Mouse (Mus musculus) ZHBTc4 (cell line): ENCODE measurements around the gene Dlx6.
A peak's percentile ranks its signal among the peaks of the same experiment; 100 is the strongest.

ENCODE experiments used
- DNase-seq: peaks from one replicate; pipeline ENCODE4 v3.0.0-alpha.2; 2011; ENCODE audit warnings: low read depth, low spot score

Dlx6 gene

DNA sequence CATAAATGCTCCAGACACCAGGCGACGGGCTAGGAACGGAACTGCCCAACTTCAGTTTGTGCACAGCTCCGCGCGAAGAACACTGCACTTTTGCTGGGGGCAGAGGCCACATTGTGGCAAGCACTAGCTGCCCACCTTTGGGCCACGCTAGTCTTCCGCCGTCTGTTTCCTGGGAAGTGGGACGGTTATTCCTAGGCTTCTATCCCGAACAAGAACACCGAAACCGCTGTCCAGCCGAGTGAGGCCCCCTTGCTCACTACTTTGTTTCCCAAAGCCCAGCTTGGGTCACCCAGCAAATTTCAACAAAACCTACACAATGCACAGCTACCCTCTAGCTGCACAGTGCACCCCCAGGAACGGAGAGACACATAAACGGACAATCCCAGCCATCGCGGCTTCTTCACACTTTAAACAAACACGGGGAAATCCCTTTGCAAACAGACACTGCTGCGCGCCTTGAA is 3.2 kb upstream of the Dlx6 start:
- no peak for DNase-seq

DNA sequence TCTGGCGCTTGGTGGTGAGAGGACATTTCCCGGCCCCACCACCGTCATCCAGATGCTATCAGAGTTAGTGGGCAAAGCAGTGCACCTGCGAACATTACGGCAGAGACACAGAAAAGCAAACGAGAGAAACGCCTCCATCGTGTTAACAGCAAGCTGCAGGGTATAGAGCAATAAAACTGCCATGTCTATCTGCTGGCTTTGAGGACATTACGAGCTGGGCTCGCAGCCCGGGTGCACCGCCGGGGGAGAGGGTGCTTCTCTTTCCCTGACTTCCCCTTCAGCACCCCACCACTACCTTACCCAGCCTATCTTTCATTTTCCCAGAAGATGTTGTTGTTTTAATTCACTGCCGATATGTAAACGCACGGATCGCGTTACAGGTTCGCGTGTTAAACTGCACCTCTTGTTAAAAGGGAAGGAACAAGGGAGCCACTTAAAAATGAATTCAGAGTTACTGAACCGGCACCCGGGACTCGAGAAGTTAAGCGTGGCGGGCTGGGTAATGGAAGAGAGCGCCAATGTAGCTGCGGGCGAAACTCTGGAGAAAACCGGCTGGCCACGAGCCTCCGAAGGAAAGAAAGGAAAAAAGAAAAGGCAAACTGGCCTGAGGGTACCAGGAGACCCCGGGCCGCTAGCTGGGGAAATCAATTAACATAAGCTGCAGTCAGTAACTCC is 2.6 kb upstream of the Dlx6 start:
- peak; percentile 53 for DNase-seq

DNA sequence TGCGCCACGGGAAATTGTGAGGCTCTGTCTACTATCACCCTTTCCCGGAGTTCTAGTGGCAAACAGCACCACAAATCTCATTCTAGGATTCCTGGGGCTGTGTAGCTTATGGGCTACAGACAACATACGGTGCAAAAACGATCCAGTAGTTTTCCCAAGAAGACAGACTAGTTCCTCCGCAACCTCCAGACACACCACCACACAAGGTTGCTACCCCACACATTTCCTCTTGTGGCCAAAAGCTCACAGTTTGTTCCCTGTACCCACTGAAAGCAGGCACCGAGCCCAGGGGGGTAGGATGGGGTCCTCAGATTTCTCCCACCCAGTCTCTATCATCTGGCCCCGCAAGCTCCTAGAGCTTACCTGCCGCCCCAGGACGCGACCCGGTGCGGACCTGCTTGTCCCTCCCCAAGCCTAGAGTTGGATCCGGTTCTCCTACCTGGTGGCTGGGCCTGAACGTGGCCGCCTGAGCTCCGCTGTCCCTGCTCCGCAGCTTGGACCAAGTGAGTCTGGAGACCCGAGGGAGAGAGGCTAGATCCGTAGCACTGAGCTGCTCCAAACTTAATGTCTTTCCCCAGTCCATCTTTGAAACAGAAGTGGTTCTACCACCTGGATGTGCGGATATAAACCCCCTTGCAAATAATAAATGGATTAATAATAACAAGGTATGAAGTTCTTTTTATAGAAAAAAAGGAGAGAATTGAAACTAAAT is 1.9 kb upstream of the Dlx6 start:
- peak; percentile 43 for DNase-seq

DNA sequence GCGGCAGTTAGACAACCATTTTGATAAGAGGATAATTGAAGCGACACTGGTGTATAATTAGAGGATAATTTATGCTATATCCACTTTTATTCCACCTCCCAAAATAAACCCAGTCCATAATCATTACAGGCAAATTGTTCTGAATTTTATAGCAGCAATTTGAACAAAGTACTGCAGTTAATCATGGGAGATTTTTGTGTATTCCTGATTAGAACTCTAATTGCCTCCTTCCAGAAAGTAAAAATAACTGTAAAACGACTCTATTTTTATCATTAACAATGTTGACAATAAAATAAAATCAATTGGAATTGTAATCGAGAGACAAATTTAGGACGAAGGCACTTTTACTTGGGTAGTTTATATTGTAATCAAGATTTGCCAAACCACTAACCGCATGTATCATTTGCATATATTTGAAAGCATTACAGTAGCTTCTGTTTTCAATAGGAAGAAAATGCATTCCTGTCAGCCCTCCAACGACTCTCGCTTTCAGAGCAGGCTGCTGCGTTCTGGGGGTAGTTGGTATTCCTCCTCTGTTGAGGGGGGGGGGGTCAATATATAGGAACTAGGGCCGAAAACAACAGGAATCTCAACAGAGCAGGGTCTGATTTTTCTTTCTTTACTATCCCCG is 1.2 kb upstream of the Dlx6 start:
- DNase-seq = no peak

DNA sequence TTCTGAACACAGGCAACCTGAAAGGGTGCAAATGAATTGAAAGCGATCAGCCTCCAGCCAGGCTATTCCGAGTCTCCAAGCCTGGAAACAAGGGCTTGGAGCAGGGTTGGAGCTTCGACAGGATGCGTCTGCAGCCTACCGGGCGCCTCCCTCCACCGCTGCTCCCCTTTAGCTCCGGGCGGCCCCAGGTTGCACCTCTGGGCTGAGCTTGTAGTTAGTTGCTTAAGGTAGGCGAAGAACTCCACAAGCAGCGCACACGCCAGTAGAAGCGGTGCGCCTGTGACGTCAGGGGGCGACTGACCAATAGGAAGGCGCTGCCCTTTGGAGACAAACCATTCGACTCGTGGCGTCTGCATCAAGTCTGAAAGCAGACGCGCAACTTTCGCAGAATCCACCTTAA is 523 bp upstream of the Dlx6 start:
- DNase-seq = peak; percentile 90

DNA sequence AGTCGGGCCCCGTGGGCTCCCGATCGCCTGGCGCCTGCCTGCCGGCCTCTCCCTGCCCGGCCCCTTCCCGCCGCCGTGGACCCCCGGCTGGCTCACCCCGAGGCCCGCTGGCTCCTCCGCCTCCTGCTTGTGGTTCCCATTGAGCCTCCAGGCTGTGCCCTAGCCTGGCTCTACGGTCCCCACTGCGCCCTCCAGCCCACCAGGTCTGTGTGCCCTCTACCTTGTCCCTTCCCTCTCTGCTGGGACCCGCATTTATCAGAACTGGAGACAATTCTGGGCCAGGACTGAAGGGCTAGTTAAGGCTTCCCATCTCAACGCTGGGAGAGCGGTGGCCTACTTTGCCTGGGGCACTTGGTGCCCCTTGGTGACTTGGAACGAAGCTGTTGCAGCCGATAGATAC is 821 bp downstream of the Dlx6 start:
- peak; percentile 43 for DNase-seq

DNA sequence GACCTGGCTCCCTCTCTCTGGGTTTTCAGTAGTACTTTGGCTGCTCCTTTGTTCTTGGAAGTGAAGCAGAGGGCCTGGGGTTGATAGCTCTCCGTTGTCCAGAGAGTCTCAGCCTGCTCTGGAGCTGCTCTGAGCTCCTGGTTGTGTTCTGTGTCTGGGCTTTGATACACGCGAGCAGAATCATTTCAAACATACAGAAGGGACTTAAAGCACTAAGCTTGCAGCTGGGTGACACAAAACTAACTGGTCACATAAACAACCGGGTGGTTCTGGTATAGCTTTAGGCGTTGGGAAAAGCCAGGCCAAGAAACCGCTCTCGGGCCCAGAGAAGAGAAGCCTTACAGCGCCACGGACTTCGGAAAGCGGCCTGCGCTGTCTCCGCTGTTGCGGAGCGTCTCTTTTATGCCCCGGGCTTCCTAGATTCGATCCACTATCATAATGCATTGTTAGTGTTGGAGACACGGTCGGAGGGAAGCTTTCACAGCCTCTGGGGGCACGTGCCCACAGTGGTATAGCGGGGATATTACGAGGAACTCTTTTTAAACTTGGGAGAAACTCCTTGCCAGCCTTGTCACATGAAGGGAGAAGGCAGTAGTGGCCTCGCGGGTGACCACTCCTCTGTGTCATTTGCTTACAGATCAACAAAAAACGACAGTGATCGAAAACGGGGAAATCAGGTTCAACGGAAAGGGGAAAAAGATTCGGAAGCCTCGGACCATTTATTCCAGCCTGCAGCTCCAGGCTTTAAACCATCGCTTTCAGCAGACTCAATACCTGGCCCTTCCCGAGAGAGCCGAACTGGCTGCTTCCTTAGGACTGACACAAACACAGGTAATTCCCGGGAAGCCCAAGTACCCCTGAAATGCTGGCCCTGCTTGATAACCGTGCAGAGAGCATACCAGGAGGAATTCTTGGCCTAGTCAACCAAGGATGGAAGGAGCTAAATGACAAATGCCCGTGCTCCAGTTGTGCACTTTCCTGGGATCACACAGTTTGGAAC is 1.6 kb downstream of the Dlx6 start:
- DNase-seq = peak; percentile 52

DNA sequence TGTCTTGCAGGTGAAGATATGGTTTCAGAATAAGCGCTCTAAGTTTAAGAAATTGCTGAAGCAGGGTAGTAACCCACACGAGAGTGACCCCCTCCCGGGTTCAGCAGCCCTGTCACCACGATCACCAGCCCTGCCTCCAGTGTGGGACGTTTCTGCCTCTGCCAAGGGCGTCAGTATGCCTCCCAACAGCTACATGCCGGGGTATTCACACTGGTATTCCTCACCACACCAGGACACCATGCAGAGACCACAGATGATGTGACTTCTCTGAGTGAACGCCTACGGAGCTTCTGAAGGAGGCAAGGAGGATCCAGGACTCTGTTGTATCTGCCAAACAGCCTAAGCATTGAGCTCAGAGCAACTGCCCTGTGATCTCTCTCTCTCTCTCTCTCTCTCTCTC is 3.9 kb downstream of the Dlx6 start:
- no peak for DNase-seq

DNA sequence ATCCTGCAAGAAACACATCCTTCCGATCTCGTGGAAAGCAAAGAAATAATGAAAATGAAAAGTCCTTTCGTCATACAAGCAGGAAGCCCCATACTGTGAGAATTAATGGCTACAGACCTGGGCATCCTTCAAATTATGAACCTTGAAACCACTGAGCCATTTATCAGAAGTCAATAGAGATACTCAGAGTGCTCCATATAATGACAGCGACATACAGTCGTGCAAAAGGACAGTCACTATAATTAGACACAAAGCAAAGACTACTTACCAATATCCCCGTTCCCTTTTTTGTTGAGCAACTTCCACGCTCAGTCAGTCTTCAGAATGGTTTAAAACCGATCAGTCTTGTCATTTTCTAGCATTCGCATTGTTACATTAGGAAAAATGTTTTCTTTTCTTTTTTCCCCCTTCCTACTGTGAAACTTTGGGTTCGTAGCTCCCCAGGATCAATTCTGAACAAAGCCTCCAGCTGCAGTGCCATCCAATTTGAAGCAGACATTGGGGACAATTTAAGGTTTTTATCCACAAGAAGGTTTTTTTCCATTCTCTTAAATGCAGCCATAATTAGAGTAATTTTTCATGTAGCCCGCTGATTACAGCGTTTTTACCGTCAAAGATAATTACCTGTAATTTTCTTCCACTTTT is 6.0 kb downstream of the Dlx6 start:
- no peak for DNase-seq

DNA sequence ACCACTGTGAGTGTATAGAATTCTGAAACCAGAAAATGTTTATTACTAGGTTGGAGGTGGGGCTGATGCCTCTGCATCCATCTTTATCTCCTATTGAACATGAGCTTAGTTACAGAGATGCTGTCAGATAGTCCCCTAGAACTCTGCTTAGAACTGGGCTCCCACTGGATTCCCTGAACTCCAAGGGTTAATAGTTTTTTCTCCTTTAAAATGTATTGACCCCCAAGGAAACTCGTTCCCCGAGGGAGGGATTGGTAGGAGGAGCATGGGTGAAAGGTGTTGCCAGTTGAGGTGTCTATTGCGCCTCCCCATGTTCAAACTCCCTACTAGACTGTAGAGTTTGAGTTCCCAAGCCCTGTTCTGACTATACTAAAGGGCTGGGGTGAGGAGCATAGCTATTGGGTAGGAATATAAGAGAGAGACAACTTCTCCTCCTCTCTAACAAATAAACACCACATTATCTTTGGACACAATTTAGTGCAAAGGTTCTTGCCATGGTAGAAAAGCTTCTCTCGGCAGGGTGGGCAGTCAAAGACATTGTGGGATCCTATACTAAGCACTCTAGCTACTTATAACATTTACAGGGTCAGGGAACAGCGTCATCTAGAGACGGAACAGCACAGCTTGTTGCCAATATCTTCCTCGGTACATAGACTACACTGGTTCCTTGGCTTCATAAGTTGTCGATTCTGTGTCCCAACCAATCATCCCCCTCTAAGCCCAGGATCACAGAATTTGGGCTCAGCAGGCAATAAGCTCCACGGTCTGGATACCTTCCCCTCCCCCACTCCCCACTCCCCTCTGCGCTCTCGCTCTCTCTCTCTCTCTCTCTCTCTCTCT is 7.0 kb downstream of the Dlx6 start:
- DNase-seq = no peak

DNA sequence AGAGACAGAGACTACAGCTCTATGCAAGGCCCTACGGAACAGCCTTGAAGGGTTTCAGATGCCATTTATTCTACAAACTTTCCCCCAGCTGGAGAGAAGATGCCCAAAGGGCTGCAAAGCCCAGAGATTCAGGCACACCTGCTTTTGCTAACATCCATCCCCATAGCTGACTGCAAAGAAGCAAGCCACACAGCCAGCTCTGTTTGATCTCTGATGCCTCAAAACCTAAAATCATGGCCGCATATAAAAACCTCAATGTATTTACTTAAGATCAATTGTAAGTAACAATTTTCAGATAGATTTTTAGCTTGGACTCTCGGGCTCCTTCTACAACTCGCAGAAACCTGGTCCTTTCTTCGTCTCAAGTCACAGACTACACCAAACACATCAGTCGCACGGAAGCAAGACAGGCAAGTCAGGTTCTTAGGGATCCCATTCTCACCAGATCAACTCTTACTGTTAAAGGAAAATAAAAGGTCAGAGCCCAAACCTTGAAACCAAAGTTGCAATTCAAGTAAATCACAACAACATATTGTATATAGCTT is 7.8 kb downstream of the Dlx6 start:
- no peak for DNase-seq

DNA sequence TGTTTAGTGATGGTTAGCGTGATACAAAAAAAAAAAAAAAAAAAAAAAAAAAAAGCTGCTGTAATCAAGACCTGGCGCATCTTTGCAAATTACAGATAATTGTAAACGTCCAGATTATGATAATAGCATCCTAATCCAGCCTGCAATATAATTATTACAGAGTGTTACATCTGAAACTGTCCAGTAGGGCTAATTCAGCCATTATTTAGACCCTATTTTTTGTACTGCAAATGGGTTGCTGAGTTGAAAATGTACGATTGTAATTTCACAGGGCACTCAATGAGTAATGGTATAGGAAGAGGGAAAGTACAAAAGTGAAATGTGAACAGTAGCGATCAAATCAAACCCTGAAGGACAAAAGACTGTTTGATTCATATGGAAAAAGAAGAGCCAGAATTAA is 8.6 kb downstream of the Dlx6 start:
- no peak for DNase-seq

DNA sequence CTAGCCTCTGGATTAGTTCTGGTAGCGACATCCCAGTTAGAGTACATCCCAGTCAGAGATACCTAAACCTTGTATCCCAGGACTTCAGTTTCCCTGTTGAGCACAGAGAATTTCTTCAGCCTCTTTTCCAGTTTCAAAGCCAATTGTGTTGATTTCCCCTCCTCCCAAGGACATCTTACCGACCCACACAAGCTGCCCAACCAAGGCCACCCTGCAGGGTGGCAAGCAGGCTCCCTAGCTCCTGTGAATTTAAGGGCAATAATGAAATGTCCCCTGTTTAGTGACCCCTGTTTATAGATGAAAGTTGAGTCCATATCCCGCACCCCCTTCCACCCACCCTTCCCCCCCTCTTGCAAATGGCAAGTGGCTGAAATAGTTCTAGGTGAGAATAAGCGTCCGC is 9.7 kb downstream of the Dlx6 start:
- DNase-seq = no peak

DNA sequence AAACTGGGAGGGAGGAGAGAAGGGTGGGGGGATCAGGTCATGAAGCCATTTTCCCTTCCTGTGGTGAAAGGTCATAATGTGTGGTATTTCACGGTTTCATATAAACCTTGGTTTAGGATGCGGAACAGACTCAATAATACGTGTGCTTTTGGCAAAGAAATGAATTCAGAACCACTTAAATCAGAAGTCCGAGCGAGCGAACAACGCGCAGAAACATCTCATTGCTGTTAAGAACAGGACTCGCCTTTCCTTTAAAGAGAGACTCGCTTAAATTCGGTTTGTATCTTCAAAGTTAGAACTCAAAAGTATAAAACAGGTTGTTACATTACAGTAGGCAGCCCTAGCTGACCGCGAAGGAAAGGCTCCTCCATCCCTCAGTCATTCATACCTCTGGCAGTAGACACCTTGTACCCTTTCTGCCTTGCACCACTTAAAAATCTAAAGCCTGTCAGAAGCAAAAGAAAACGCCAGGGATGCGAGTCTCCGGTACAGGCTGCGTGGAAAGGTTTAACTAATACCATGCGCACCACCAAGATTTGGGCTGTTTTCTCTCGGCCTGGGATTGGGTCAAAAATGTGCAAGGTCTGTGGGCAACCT is 10.4 kb downstream of the Dlx6 start:
- peak; percentile 25 for DNase-seq

DNA sequence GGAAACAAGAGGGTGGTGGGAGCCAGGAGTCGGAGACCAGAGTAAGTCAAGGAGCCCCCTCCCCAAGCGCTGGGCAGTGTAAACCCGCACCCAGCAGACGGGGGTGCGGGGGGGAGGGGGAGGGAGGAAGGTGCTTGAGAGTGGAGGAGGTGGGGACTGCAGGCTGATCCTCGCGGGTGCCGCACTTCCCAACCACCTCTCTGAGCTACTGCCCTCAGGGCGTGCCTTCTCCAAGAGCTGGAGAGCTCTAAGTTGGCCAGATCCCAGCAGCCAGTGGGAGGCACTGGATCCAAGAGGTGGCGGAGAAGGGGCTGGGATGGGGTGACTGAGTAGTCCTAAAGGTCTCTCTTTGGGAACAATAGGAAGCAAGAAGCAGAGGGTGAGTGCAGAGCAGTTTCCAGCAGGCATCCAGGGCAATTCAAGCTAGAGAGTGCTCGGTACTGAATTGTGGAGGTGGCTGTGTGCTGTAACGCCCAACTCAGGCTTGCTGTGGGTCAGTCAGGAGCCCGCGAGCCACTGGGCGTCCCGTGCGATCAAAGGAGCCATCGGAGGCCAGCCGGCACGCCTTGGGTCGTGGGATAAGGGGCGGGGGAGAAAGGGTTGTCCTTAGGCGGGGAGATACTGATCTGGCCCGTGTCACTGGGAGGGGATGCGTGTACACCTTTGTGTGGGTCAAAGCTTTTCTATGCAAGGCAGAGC is 11.1 kb downstream of the Dlx6 start:
- peak; percentile 74 for DNase-seq

DNA sequence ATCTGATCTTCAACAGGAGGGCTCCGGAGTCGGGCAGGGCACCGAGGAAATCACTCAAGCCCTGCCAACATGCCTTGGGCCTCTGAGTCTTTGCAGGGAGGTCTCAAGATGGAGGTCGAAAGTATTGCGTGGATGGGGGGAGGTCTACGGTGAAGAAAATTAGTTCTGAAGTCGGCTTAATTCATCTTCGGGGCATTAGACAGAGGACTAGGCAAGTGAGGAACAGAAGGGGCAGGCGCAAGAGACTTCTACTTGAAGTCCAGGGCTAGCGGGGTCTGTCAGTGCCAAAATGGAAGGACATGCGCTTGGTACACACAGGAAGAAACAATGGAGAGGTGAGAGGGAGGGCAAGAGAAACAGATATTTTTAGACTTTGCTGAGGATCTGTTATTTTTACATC is 12.0 kb downstream of the Dlx6 start:
- DNase-seq = no peak

DNA sequence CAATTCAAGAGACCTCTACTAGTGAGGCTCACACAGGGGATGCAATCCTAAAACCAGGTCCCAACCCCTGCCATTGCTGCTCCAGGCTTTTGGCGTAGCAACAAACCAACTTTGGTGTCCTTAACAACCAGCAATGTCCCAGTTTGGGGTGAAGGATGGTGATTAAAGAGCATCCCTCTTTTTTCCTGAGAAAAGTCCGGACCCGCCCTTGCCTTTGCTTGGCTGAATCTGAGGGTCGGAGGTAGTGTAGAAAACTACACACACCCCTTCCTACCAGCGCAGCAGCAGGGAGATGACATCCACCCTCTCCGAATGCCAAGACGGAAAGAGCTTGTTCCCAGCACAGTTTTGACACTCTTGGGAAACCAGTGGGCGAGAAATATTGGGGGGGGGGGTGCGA is 12.5 kb downstream of the Dlx6 start:
- no peak for DNase-seq

DNA sequence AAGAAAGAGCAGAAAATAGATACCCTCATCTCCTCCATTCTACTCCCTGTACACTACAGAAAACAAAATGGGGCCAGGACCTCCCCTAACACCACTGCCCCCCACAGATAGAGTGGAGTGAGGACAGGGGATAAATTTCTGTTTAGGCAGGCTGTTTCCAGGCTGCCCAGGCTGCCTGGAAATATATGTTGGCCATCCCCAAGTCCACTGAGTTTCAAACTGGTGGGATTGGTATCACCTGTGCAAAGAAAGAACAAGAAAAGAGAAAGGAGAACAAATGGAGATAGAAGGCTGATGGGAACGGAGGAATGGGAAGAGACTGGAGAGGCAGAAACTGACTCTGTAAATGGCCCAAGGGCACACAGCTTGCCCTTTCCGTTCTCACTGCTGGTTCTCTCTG is 13.1 kb downstream of the Dlx6 start:
- no peak for DNase-seq

DNA sequence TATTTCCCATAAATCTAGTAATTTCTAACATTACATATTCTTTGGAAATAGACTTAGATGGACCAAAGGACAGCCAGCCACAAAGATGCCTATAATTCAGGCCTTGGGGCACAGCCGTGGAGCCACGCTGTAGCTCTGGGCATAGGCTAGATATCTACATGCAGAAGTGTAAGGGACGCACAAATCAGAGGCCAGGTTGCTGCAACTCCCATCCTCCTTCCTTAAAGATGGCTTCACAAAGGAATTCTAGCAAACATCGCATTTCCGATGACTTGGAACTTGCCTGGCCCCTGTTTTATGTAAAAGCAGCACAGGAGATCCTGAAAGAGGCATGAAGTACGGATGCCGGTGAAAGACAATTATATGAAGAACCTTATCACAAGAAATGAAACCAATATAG is 13.6 kb downstream of the Dlx6 start:
- no peak for DNase-seq
